8 mouse cellular contexts compared by ENCODE assay signal in genomic region chr7:143052626-143053007, GRCm38 (mm10). TPM values are rescaled to one million over a fixed set of nuclear protein-coding genes. Genes with fewer than 3 reads are reported as not detected.
A peak's percentile ranks its signal among the peaks of the same experiment; 100 is the strongest.
DNase-seq lines count a peak whose midpoint lies in the region; ATAC-seq lines count a peak whose summit lies in the region.

TSS of gene Cd81 (plus strand) at chr7:143052739.

- DNase-seq in MEL-GATA-1-ER (ENCODE audit: extremely low read depth, low read depth): peak; percentile 67
- peak; percentile 72 for DNase-seq in cerebellum, adult 8-10 months
- peak; percentile 61 for DNase-seq in forelimb bud, embryonic 11.5 days (ENCODE audit: low read depth, low spot score)
- DNase-seq in heart, postnatal 36 days: peak; percentile 95
- DNase-seq in layer of hippocampus, adult 18-20 months (ENCODE audit: low spot score in 2 of 2): peak; percentile 66 to 86
- peak; percentile 83 to 85 for DNase-seq in lung, adult 18-20 months
- DNase-seq in testis, postnatal 14 days (ENCODE audit: low spot score): peak; percentile 82

- intact Hi-C loops in heart, postnatal 36 days (cut with DNase I): loop anchor here (1.0 kb wide), 1 partner anchor 44 kb away; no protein-coding TSS in a partner anchor

- 0% methylated on average over 37 of the region's 37 CpGs for WGBS in neural tube, embryonic 15.5 days

- H3K9ac ChIP-seq in neural tube, embryonic 15.5 days (replicated peaks): peak within 1 kb of the TSS; percentile 93

- ATAC-seq in neural tube, embryonic 15.5 days (ENCODE audit: low FRiP score): peak; percentile 82

- peaks cover 51% of the 10 kb centered on the region for H3K4me1 ChIP-seq in neural tube, embryonic 15.5 days

- H3K36me3 ChIP-seq in neural tube, embryonic 15.5 days: no peaks in the 10 kb centered on the region

- peak within 1 kb of the TSS; percentile 88 for H3K27ac ChIP-seq in neural tube, embryonic 15.5 days (replicated peaks)

- no peaks in the 10 kb centered on the region for H3K27me3 ChIP-seq in neural tube, embryonic 15.5 days (replicated peaks)

- H3K4me3 ChIP-seq in neural tube, embryonic 15.5 days (replicated peaks): peak within 1 kb of the TSS; percentile 87

- H3K4me2 ChIP-seq in neural tube, embryonic 15.5 days: peak within 1 kb of the TSS; percentile 70

- H3K9me3 ChIP-seq in neural tube, embryonic 15.5 days (replicated peaks): no peaks in the 10 kb centered on the region

RNA-seq across cellular contexts. Expression of gene Cd81, which starts in this region (rescaled TPM):
- total RNA-seq in heart, postnatal 36 days (2021): 100 to 1,000 TPM; 398 to 441 TPM
- 100 to 1,000 TPM; 459 to 481 TPM for total RNA-seq in layer of hippocampus, adult 18-20 months (2021)
- polyA plus RNA-seq in neural tube, embryonic 15.5 days (2015; fragmentation: Nextera tagmentation; extraction: Ambion mirVana): 493 and 522 TPM in 2 replicates

Comparison
In these comparisons a context has a peak if more than half of its experiments do, and no peak if none do; other contexts are left out.
1. Peak in every context shown above with its lines: DNase-seq, ATAC-seq, H3K4me3 ChIP-seq and H3K27ac ChIP-seq.